Mouse (Mus musculus) hindbrain, embryonic 11.5 days (tissue): ENCODE measurements around the gene Bst1. TPM values are rescaled to one million over a fixed set of nuclear protein-coding genes. Genes with fewer than 3 reads are reported as not detected.

Source experiments
- ATAC-seq: fragments of 200-750 bp; cut with Nextera tagmentation; 2 replicates; pipeline ENCODE4 v1.8.0; 2017; ENCODE audit warnings: mild to moderate bottlenecking, moderate TSS enrichment, moderate library complexity; ENCODE audit not compliant: low FRiP score
- DNase-seq: peaks from one replicate; pipeline ENCODE4 v3.0.0-alpha.2; 2015; ENCODE audit warnings: low spot score
- H3K27ac ChIP-seq: fragments of 300-500 bp; sonication (generic); 2 replicates; pipeline ENCODE4 v1.5.1; 2014; ENCODE audit warnings: mild to moderate bottlenecking, low read depth, low read length
- H3K27me3 ChIP-seq: fragments of 300-500 bp; sonication (generic); 2 replicates; pipeline ENCODE4 v1.6.1; 2014; ENCODE audit warnings: mild to moderate bottlenecking, low read length, moderate library complexity, mixed read lengths; ENCODE audit not compliant: control insufficient read depth, insufficient read depth
- H3K36me3 ChIP-seq: fragments of 300-500 bp; sonication (generic); 2 replicates; pipeline ENCODE4 v1.6.1; 2014; ENCODE audit warnings: mild to moderate bottlenecking, low read length, moderate library complexity, mixed read lengths; ENCODE audit not compliant: control insufficient read depth, insufficient read depth
- H3K4me1 ChIP-seq: fragments of 300-500 bp; sonication (generic); replicated peaks from 2 replicates; pipeline ENCODE4 v1.6.1; 2014; ENCODE audit warnings: low read length, mixed read lengths; ENCODE audit not compliant: control insufficient read depth, insufficient read depth
- H3K4me2 ChIP-seq: fragments of 300-500 bp; sonication (generic); replicated peaks from 2 replicates; pipeline ENCODE4 v1.6.1; 2014; ENCODE audit warnings: mild to moderate bottlenecking, low read depth, low read length
- H3K4me3 ChIP-seq: fragments of 300-500 bp; sonication (generic); 2 replicates; pipeline ENCODE4 v1.5.1; 2014; ENCODE audit warnings: low read depth, low read length
- H3K9ac ChIP-seq: fragments of 300-500 bp; sonication (generic); 2 replicates; pipeline ENCODE4 v1.6.1; 2014; ENCODE audit warnings: low read depth, low read length
- H3K9me3 ChIP-seq: fragments of 300-500 bp; sonication (generic); 2 replicates; pipeline ENCODE4 v1.6.1; 2016; ENCODE audit warnings: low read length; ENCODE audit not compliant: control insufficient read depth
- WGBS: fragments of 180-500 bp; shearing (Covaris S2); extraction: QIAGEN DNeasy Blood & Tissue Kit; methylation state at CpG from one replicate; pipeline ENCODE4 v1.1.7; 2014; 5-methylcytosine and 5-hydroxymethylcytosine counted together
- polyA plus RNA-seq: library from polyadenylated mRNA; unstranded; fragments of >200 nt; fragmentation: Nextera tagmentation; extraction: Ambion mirVana; gene quantifications from 2 replicates; pipeline ENCODE4 v1.2.1, GENCODE M21; 2014

Gene Bst1
- not detected in 2 replicates for polyA plus RNA-seq

- Histone ChIP-seq H3K4me3 (no peak within 1 kb of the TSS), H3K27me3 (no peaks in the 10 kb centered on the region), H3K36me3 (no peaks in the 10 kb centered on the region), H3K9me3 (no peaks in the 10 kb centered on the region), H3K4me2 (no peak within 1 kb of the TSS), H3K27ac (no peak within 1 kb of the TSS), H3K4me1 (no peaks in the 10 kb centered on the region), H3K9ac (no peak within 1 kb of the TSS)
- ATAC-seq (no peak), DNase-seq (no peak)
- WGBS = 54% methylated on average over 12 of the region's 12 CpGs
These were observed at the start of gene Bst1 for GRCm38 (mm10) chr5:43818695-43819094. Bst1 (plus strand) TSS chr5:43818885.

- Histone ChIP-seq H3K27me3 (no peaks in the 10 kb centered on the region), H3K4me1 (no peaks in the 10 kb centered on the region), H3K36me3 (no peaks in the 10 kb centered on the region), H3K27ac (no peak overlapping the region), H3K9ac (no peak overlapping the region), H3K9me3 (no peaks in the 10 kb centered on the region), H3K4me3 (no peak overlapping the region), H3K4me2 (no peak overlapping the region)
- DNase-seq = no peak
- WGBS = 93% methylated on average over 3 of the region's 3 CpGs
- no peak for ATAC-seq
These were observed 47.9 kb upstream of the Bst1 start for GRCm38 (mm10) chr5:43770618-43771354.

- H3K9ac ChIP-seq = no peak overlapping the region
- no peak overlapping the region for H3K4me2 ChIP-seq
- ATAC-seq (no peak), DNase-seq (no peak)
- H3K27ac ChIP-seq = no peak overlapping the region
- H3K4me1 ChIP-seq = no peaks in the 10 kb centered on the region
- H3K27me3 ChIP-seq = no peaks in the 10 kb centered on the region
- no peaks in the 10 kb centered on the region for H3K9me3 ChIP-seq
- no peaks in the 10 kb centered on the region for H3K36me3 ChIP-seq
- no peak overlapping the region for H3K4me3 ChIP-seq
- WGBS = 95% methylated on average over 3 of the region's 3 CpGs
These were observed 47.1 kb upstream of the Bst1 start for GRCm38 (mm10) chr5:43771555-43771954.

- Histone ChIP-seq H3K4me2 (no peak overlapping the region), H3K36me3 (no peaks in the 10 kb centered on the region), H3K27me3 (no peaks in the 10 kb centered on the region), H3K9ac (no peak overlapping the region), H3K27ac (no peak overlapping the region), H3K4me1 (no peaks in the 10 kb centered on the region), H3K9me3 (no peaks in the 10 kb centered on the region), H3K4me3 (no peak overlapping the region)
- ATAC-seq (no peak), DNase-seq (no peak)
These were observed 42.3 kb upstream of the Bst1 start for GRCm38 (mm10) chr5:43776407-43776806.

- H3K4me1 ChIP-seq = no peaks in the 10 kb centered on the region
- 54% methylated on average over 1 of the region's 1 CpGs for WGBS
- DNase-seq = no peak
These were observed 41.7 kb upstream of the Bst1 start for GRCm38 (mm10) chr5:43776993-43777392.

GRCm38 (mm10) chr5:43778583-43778982 lies 40.1 kb upstream of the Bst1 start:
- Histone ChIP-seq H3K27me3 (no peaks in the 10 kb centered on the region), H3K9ac (no peak overlapping the region), H3K36me3 (no peaks in the 10 kb centered on the region), H3K9me3 (no peaks in the 10 kb centered on the region), H3K4me3 (no peak overlapping the region), H3K27ac (no peak overlapping the region), H3K4me2 (no peak overlapping the region), H3K4me1 (no peaks in the 10 kb centered on the region)
- WGBS = 85% methylated on average over 3 of the region's 3 CpGs
- no peak for ATAC-seq
- DNase-seq = no peak

More at GRCm38 (mm10) chr5:43776993-43777392, 41.7 kb upstream of the Bst1 start:
- H3K9me3 ChIP-seq = no peaks in the 10 kb centered on the region
- H3K9ac ChIP-seq = no peak overlapping the region
- ATAC-seq = no peak
- no peaks in the 10 kb centered on the region for H3K36me3 ChIP-seq
- no peak overlapping the region for H3K4me3 ChIP-seq
- H3K27me3 ChIP-seq = no peaks in the 10 kb centered on the region
- no peak overlapping the region for H3K27ac ChIP-seq
- H3K4me2 ChIP-seq = no peak overlapping the region

- no peaks in the 10 kb centered on the region for H3K27me3 ChIP-seq
- peak; percentile 74 for ATAC-seq
- peak overlapping the region; percentile 88 for H3K4me3 ChIP-seq
- no peak for DNase-seq
- H3K27ac ChIP-seq = peak overlapping the region; percentile 96
- peak overlapping the region; percentile 56 for H3K4me2 ChIP-seq
- no peaks in the 10 kb centered on the region for H3K4me1 ChIP-seq
- peak overlapping the region; percentile 98 for H3K9ac ChIP-seq
- 1% methylated on average over 33 of the region's 61 CpGs for WGBS
- H3K36me3 ChIP-seq = no peaks in the 10 kb centered on the region
- no peaks in the 10 kb centered on the region for H3K9me3 ChIP-seq
These were observed 37.2 kb upstream of the Bst1 start for GRCm38 (mm10) chr5:43781423-43781976.

GRCm38 (mm10) chr5:43781977-43782930 lies 36.4 kb upstream of the Bst1 start:
- ATAC-seq = peak; percentile 96
- Histone ChIP-seq H3K9me3 (no peaks in the 10 kb centered on the region), H3K9ac (peak overlapping the region; percentile 98), H3K4me1 (no peaks in the 10 kb centered on the region), H3K36me3 (no peaks in the 10 kb centered on the region), H3K27ac (peak overlapping the region; percentile 96), H3K4me2 (peak overlapping the region; percentile 75), H3K4me3 (peak overlapping the region; percentile 88), H3K27me3 (no peaks in the 10 kb centered on the region)
- WGBS = 7% methylated on average over 61 of the region's 82 CpGs
- peak; percentile 92 for DNase-seq
